Mouse (Mus musculus) G1E-ER4 (cell line): ENCODE results near the gene Ucp3. TPM values are rescaled to one million over a fixed set of nuclear protein-coding genes. Genes with fewer than 3 reads are reported as not detected.

ENCODE experiments used
- GATA1 ChIP-seq: IDR thresholded peaks from one replicate; pipeline ENCODE4 v1.8.0; 2012; ENCODE audit warnings: low read length, inconsistent platforms
- polyA plus RNA-seq: library from polyadenylated mRNA; stranded (reverse); fragments of >175 nt; gene quantifications from 2 replicates; pipeline ENCODE4 v1.2.3, GENCODE M21; 2012

Gene Ucp3
- polyA plus RNA-seq, 1 experiment: not detected

DNA sequence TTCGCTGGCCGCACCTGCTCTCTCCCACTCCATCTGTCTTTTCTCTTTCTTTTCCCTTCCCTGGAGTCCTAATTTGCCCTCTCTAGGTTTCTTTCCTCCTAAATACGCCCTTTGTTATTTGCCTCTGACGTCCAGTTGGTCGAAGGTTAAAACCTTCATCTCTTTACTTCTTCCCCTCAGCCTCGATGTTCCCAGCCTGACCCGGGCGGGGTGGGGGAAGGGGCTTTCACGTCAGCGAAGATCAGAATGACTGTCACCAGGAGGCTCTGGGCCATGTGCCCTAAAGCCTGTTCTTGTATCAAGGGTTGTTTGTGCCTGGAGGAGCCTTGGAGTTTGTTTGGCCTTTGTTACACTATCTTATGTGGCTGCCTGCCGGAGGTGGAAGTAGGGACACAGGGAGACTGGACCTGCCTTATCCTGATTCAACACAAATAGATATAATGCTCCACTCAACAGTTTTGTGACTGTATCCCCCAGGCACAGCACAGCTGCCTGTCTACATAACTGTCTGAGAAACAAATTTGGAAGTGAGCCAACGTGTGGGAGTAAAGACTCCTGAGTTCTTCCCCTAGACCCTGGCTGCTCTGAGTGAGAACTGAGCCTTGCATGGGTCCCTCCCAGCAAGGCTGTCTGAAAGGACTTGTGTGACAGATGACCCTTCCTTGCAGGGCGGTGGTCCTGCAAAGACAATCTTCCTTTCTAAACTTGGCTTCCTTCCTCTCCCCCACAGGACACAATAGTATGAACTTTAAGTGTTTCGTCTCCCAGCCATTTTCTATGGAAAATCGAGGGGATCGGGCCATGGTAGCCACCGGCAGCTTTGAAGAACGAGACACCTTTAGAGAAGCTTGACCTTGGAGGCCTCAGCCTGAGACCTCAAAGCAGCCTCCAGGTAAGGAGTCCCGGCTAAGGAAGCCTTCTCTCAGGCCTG is 21.0 kb downstream of the Ucp3 start:
- TF ChIP-seq GATA1: no peak

DNA sequence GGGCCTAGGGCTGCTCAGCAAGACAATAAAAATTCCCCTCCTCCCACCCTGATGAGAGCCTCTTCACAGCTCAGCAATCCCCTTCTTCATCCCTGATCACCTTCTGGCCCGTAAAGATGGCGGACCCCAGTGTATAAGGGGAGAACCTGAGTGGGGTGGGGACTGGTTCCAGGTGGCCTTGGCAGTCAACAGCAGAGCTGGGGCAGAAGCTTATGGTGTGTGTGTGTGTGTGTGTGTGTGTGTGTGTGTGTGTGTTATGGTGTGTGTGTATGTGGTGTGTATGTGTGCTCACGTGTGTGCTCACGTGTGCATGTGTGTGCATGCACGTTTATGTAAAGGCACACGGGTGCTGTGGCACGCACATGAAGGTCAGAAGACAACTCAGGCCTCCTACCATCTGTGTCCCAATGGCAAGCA is 21.6 kb downstream of the Ucp3 start:
- TF ChIP-seq GATA1: no peak

DNA sequence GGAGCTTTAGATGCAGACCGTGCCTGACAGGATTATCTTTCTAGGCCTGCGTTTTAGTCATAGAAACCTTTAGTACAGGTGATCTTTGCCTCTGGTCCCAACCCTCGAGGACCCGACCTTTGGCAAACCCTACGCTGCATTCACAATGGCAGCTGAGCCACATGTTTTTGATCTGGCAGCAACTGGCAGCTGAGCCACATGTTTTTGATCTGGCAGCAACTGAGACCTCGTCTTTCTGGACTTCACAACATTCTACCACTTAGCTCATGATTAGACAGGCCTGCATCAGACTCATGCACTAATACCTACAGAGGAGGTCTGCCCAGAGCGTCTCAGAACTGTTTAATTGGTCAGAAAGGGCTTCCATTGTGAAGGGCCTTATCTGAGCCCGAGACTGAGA is 22.3 kb downstream of the Ucp3 start:
- no peak for TF ChIP-seq GATA1

DNA sequence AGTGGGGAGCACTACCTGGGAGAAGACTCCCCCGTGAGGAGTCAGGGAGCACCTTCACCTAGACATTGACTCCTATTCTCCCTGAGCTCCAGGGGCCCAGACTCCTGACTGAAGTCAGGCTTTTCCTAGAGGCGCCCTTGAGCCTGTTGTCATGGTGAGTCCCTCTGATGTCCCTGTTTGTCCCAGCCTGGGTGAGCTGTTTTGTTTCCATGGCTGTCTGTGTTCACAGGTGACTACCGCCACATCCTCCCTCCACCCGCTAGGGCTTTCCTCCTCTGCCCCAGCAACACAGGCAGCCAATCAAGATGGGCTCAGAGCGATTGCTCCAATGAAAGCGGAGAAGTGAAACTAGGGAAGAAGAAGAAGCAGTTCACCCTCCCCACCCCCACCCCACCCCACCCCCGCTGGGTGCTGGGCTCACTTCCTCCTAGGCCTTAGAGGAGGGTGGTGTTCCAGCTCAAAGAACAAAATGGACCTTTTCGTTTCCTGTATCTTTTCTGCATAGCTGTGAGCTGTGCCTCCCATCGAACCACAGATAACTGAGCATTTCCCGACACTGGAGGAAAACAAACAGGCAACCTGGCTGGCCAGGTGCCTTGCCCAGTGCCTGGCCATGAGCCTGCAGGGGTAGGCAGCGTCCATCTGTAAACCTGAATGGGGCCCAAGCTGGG is 22.9 kb downstream of the Ucp3 start:
- no peak for TF ChIP-seq GATA1

DNA sequence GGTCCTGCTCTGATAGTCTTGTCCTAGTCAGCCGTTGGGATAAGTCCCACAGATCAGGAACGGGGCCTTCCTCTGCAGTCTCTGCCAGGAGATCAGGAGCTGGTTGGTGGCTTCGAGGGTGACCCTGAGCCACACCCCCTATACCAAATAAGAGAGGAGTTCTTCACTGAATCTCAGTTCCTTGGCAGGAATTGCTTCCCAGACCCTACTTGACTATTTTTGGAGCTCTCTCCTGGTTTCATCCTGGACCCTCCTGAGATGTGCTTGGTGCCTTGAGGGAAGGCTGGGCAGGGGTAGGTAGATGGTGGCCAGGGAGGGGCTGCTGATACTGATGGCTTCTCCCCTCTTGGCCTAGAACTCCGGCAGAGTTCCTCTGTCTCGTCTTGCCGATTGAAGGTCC is 23.6 kb downstream of the Ucp3 start:
- TF ChIP-seq GATA1: no peak

DNA sequence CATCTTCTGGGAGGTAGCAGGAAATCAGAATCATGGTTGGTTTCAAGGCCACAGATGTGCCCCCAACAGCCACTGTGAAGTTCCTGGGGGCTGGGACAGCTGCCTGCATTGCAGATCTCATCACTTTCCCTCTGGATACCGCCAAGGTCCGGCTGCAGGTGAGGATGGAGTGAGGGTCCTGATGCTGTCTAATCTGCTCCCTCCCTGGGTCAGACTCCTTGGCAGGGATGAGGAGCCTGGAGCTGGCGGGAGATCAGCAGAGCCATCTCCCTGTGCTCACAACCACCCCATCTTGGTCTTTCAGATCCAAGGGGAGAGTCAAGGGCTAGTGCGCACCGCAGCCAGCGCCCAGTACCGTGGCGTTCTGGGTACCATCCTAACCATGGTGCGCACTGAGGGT is 24.0 kb downstream of the Ucp3 start:
- TF ChIP-seq GATA1: no peak

DNA sequence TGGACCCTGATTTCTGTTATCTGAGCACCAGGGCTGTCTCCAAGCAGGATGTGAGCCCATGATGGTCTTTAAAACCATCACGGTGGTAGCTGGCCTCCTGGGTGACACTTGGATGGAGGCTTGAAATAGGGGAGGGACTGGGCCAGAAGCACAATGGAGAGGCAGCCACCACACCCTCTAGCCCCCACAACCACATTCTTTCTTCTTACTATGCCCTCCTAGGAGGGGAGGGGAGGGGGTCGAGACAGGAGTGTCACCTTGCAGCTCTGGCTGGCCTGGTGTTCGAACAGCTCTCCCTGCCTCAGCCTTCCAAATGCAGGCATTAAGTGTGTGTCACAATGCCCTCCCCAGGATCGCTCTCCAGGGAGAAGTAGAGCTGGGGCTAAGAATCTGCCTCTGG is 24.6 kb downstream of the Ucp3 start:
- TF ChIP-seq GATA1: no peak

DNA sequence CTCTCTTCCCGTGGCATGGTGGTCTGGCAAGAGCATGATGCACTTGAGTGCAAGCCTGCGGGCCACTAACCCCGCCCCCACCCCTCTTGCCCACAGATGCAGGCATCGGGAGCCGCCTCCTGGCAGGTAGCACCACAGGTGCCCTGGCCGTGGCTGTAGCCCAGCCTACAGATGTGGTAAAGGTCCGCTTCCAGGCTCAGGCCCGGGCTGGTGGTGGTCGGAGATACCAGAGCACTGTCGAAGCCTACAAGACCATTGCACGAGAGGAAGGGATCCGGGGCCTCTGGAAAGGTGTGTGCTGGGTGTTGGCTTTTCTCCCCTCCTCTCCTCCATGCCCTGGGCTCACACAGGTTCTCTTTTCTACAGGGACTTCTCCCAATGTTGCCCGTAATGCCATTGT is 25.2 kb downstream of the Ucp3 start:
- TF ChIP-seq GATA1: no peak

DNA sequence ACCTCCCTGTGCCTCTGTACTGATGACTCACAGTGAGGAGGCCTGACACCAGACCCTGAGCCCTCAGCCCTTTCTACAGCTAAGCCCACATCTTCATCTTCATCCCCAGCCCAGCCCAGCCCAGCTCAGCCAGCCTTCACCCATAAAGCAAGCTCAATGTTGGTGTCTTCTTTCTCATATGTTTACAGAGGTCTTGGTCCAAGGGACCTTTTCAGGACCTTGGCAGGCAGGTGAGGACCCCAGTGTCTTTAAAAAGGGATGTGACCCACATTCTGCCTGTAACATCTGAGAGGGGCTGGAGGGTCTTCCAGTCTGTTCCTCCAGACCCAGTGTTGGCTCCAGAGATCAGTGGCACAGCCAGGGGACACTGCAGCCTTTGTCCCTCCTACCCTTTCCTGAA is 26.7 kb downstream of the Ucp3 start:
- TF ChIP-seq GATA1: no peak

DNA sequence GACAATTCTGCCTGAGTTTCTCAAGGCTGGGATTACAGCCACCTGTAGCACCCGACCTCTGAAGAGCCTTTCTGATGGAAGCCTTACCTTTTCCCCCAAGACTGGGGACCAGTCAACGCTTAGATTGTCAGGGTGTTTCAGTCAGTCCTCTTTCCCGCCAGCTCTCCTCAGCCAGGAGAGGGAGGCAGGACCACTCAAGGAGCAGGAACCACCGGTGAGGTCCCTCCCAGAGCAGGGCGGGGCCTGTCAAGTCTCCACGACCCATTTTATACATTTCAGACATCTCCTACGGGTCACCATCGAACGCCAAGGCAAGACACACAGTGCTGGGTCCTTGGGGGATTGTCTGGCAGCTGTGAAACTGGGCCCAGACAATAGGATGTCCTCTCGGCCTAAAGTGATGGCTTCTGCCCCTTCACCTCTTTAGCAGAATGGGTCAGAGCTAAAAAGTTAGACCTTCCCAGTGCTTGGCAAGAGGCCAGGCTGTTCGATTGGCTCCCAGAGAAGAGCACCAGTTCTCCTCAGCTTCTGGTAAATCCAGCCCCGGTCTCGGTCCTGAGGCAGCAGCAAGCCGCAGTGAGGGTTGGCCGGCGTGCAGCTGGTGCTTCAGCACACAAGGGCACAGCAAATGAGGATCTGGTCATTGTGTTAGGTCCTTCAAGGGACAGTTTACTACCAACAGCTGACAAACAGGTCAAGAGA is 27.6 kb downstream of the Ucp3 start:
- no peak for TF ChIP-seq GATA1

DNA sequence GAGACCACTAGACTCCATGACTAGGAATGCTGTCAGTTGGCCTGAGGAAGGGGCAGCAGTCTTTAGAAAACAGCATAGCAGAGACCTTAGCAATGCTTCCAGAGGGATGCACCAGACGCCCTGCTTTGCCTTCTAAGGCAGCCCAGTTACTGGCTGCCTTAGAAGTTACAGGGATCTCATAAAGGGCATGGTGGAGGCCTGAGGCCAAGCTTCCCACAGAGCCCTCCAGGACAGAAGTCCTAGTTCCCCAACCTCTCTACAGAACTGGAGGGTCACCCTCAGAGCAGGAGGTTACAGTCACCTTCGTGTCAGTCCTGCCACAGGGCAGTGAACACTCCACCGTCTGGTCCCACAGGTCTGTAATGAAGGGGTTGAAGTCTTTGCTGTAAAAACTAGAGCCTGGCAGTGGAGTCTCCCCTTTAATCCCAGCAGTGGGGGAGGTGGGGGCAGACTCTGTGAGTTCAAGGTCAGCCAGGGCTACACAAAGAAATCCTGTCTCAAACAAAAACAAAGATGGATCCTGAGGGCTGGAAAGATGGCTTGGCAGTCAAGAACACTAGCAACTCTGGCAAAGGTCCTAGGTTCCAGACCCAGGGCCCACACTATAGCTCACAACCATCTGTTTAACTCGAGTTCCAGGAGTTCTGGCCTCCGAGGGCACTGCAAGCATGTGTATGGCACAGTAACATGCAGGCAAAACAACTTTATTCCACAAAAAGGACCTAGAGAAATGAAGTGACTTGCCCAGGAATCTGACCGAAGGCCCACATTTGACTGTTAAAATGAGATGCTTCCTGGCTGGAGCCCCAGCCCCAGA is 28.4 kb downstream of the Ucp3 start:
- no peak for TF ChIP-seq GATA1

DNA sequence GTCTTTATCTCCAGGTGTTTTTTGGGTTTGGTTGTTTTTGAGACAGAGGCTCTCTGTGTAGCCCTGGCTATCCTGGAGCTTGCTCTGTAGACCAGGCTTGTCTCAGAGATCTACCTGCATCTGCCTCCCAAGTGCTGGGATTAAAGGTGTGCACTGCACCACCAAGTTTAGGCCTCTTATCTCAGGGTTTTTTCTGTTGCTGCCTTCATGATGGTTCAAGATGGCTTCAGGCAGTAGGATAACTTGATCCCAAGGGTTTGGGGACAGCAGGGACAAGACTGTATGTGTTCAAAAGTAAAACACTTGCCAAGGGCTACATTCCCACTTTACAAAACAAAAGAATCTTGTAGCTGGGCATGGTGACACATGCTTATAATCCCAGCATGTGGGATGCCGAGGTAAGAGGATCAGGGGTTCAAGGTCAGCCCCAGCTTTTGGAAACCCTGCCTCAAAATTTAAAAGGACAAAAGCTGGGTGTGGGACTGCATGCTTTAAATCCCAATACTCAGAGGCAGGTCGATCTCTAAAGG is 29.1 kb downstream of the Ucp3 start:
- TF ChIP-seq GATA1: no peak

DNA sequence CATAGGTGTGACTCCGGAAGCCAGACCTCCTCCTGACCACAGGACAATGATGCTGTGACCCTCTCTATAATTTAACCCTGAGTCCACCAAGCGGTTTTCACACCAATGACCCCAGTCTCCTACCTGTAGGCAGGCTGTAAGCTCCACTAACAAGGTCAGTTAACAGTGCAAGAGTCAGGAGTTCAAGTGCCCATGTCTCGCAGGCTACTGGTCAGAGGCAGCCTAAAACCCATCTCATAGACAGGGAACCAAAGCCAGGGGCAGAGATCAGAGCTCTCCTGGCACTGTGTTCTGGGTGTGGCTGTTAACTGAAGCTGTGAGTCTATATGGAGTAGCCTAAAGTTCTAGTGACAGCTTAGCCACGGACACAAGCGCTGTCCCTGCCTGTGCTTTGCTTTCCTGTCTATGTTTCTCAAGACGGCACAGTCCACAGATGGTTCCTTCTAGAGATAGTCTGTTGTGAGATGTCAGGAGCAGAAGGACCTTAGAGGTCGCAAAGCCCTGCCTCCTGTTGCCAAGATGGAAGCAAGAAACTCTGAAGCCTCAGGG is 29.7 kb downstream of the Ucp3 start:
- no peak for TF ChIP-seq GATA1

DNA sequence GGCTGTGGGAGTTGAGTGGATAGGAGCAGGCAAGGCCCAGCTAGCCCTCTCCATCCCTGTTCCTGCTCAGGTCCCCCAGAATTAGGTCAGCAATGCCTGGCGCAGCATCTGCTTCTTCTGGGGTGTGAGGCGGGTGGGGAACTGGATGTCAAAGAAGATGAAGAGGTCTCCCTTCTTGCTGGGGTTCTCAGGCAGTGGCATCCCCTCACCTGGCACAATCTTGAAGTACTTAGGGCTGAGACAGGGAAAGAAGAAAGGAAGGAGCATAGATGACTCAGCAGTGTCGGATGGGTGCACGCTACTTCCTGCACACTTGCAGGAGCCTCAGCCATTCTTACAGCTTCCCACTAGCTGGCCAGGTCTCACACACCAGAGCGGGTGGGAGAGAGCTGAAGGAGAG is 30.3 kb downstream of the Ucp3 start:
- no peak for TF ChIP-seq GATA1
